Mouse (Mus musculus): ENCODE data around the gene Tmem150b.

- TF ChIP-seq CTCF (IDR thresholded peaks at IDR 0.05; ENCODE audit: low read depth) (no peak), EP300 (IDR thresholded peaks at IDR 0.05; ENCODE audit: low read depth) (no peak)
These were observed 14.0 kb upstream of the Tmem150b start for GRCm38 (mm10) chr7:4739041-4739543.
